Mouse (Mus musculus) kidney, adult 2 months (tissue): Measurements from ENCODE around the gene Rbm20.

Experiments used
- CTCF ChIP-seq: fragments of 200-500 bp; conservative IDR thresholded peaks from 2 replicates; pipeline ENCODE4 v1.5.1; 2011; ENCODE audit warnings: low read depth, mild to moderate bottlenecking, control low read depth, low read length, moderate library complexity, mixed read lengths; ENCODE audit not compliant: insufficient read depth, insufficient read length
- POLR2A ChIP-seq: fragments of 200-500 bp; IDR thresholded peaks from one replicate; pipeline ENCODE4 v1.6.1; 2011; ENCODE audit warnings: low read depth, low read length, control low read depth

- TF ChIP-seq CTCF (no peak), POLR2A (no peak)
Observed at GRCm38 (mm10) chr19:53740750-53741380, 63.8 kb downstream of the Rbm20 start.
